9 mouse cellular contexts compared by ENCODE assay signal in the genomic region with DNA sequence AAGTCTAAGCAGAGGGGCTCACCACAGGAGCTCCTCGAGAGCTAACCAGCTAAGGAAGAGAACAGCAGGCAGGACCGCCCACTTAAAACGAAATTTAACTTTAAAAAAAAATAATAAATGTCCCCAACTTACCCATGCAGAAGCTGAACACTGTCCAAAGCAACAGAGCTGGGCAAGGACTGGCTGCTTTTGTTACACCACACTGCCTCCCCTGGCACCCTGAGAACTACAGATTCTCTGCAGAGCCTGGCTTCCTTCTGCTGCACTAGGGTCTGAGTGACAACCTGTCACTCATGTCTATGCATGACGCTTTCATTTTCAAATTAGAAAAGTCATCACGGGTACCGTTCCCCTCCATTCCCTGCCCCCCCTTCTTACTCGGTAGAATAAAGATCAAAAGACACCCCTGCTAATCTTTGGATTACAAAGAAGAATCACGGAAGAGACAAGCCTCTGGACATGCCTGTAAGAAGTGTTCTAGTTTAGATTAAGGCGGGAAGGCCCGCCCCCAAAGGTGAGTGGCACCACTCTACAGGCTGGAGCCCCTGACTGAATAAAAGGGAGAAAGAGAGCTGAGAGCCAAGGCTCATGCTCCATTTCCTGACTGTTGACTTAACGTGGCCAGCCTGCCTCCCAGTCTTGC. TPM values are rescaled to one million over a fixed set of nuclear protein-coding genes. Genes with fewer than 3 reads are reported as not detected.
A peak's percentile ranks its signal among the peaks of the same experiment; 100 is the strongest.
DNase-seq lines count a peak whose midpoint lies in the region; ATAC-seq and TF ChIP-seq lines count a peak whose summit lies in the region.
"Had no signal": no experiment of that assay in that cellular context is flagged by ENCODE, and none has a peak within 500 bp of the region (broad histone marks: within the 10 kb centered on the region; RNA-seq: fewer than 3 reads in every experiment).

No protein-coding gene starts in this region.

- H3K4me2 ChIP-seq in forebrain, postnatal 0 days (ENCODE audit: low read depth): peak overlapping the region; percentile 96
- peak overlapping the region; percentile 95 for H3K4me2 ChIP-seq in midbrain, embryonic 14.5 days (ENCODE audit: low read length)

- H3K27me3 ChIP-seq in forebrain, postnatal 0 days (ENCODE audit: insufficient read depth, low read length): no peaks in the 10 kb centered on the region
- no peaks in the 10 kb centered on the region for H3K27me3 ChIP-seq in midbrain, embryonic 14.5 days (ENCODE audit: control insufficient read depth, insufficient read depth, low read length)

- peak; percentile 37 to 73 for DNase-seq in layer of hippocampus, postnatal 14 days (ENCODE audit: low spot score in 2 of 2)
- no peak for DNase-seq in layer of hippocampus, postnatal 36 days
- DNase-seq in NIH3T3 (ENCODE audit: low read depth): peak; percentile 38
- peak; percentile 62 for DNase-seq in forebrain, postnatal 0 days
- peak; percentile 46 for DNase-seq in midbrain, embryonic 14.5 days
- no peak for DNase-seq in retina, postnatal 1 day
- no peak for DNase-seq in adrenal gland, adult 2 months

- no peaks in the 10 kb centered on the region; the same call in 1 of the 2 replicates for H3K36me3 ChIP-seq in forebrain, postnatal 0 days (ENCODE audit: insufficient read depth)
- H3K36me3 ChIP-seq in midbrain, embryonic 14.5 days (ENCODE audit: control insufficient read depth, insufficient read depth, low read length): peaks cover 4% of the 10 kb centered on the region; the same call in 1 of the 2 replicates

- peaks cover 17% of the 10 kb centered on the region for H3K4me1 ChIP-seq in forebrain, postnatal 0 days (ENCODE audit: insufficient read depth)
- peaks cover 23% of the 10 kb centered on the region for H3K4me1 ChIP-seq in midbrain, embryonic 14.5 days (ENCODE audit: control insufficient read depth, insufficient read depth, low read length)

- no peak overlapping the region for H3K4me3 ChIP-seq in forebrain, postnatal 0 days (ENCODE audit: low read depth, low read length)
- H3K4me3 ChIP-seq in midbrain, embryonic 14.5 days (replicated peaks; ENCODE audit: low read depth, low read length): no peak overlapping the region

- WGBS in forebrain, postnatal 0 days: 61% methylated on average over 11 of the region's 11 CpGs
- 60% methylated on average over 11 of the region's 11 CpGs for WGBS in midbrain, embryonic 14.5 days

- H3K9me3 ChIP-seq in forebrain, postnatal 0 days (ENCODE audit: low read length): no peaks in the 10 kb centered on the region
- no peaks in the 10 kb centered on the region for H3K9me3 ChIP-seq in midbrain, embryonic 14.5 days (ENCODE audit: control insufficient read depth, low read length)

- ATAC-seq in forebrain, postnatal 0 days: no peak
- ATAC-seq in midbrain, embryonic 14.5 days (ENCODE audit: low FRiP score, low TSS enrichment): no peak
- no peak for ATAC-seq in megakaryocyte-erythroid progenitor cell, adult 5-6 weeks (replicated peaks; ENCODE audit: low FRiP score, low TSS enrichment, poor library complexity, severe bottlenecking)

- H3K27ac ChIP-seq in forebrain, postnatal 0 days (ENCODE audit: low read depth, low read length): 0 out of 2 replicates have a peak overlapping the region, but pooled peaks have one; percentile 21
- no peak overlapping the region for H3K27ac ChIP-seq in midbrain, embryonic 14.5 days (replicated peaks; ENCODE audit: low read depth, low read length)
- H3K27ac ChIP-seq: kidney, postnatal 0 days had no signal

- TF ChIP-seq CTCF in forebrain, postnatal 0 days (IDR thresholded peaks at IDR 0.05; ENCODE audit: low read depth): peak; percentile 52

- no peak overlapping the region for H3K9ac ChIP-seq in forebrain, postnatal 0 days
- 0 out of 2 replicates have a peak overlapping the region, but pooled peaks have one; percentile 70 for H3K9ac ChIP-seq in midbrain, embryonic 14.5 days (replicated peaks; ENCODE audit: low read length)

RNA-seq across cellular contexts. Expression of gene Ift27, which starts 1.5 kb away (rescaled TPM):
- 10 to 100 TPM; 26.4 to 31.2 TPM for total RNA-seq in layer of hippocampus, postnatal 14 days (2021)
- 10 to 100 TPM; 19.9 to 20.3 TPM for total RNA-seq in layer of hippocampus, postnatal 36 days (2021)
- total RNA-seq in forebrain, postnatal 0 days (2014; rRNA removed): 41.2 and 43.1 TPM in 2 replicates
- 134 and 145 TPM in 2 replicates for polyA plus RNA-seq in forebrain, postnatal 0 days (2015; fragmentation: Nextera tagmentation; extraction: Ambion mirVana)
- polyA plus RNA-seq in midbrain, embryonic 14.5 days (2014; fragmentation: Nextera tagmentation; extraction: Ambion mirVana): 102 and 110 TPM in 2 replicates
- 10 to 100 TPM; 10.4 to 16.4 TPM for total RNA-seq in adrenal gland, adult 2 months (2021)
- 50.0 and 65.5 TPM in 2 replicates for polyA plus RNA-seq in adrenal gland, adult 2 months (2012; rRNA removed)
- 50.0 and 53.9 TPM in 2 replicates for total RNA-seq in megakaryocyte-erythroid progenitor cell, adult 5-6 weeks (2014; fragmentation: Nextera tagmentation)
- total RNA-seq in megakaryocyte-erythroid progenitor cell, adult 5-6 weeks (2017): 4.7 and 14.0 TPM in 2 replicates

RNA-seq across cellular contexts. Expression of gene Pvalb, which starts 33.8 kb away (rescaled TPM):
- total RNA-seq in layer of hippocampus, postnatal 14 days (2021): 10 to 100 TPM; 34.6 to 34.9 TPM
- total RNA-seq in layer of hippocampus, postnatal 36 days (2021): 10 to 100 TPM; 52.0 to 62.7 TPM
- total RNA-seq in forebrain, postnatal 0 days (2014; rRNA removed): 0.33 and 0.77 TPM in 2 replicates
- 1.8 and 2.8 TPM in 2 replicates for polyA plus RNA-seq in forebrain, postnatal 0 days (2015; fragmentation: Nextera tagmentation; extraction: Ambion mirVana)
- polyA plus RNA-seq in midbrain, embryonic 14.5 days (2014; fragmentation: Nextera tagmentation; extraction: Ambion mirVana): 7.2 and 9.6 TPM in 2 replicates
- not detected for total RNA-seq in adrenal gland, adult 2 months (2021)
- not detected in 2 replicates for polyA plus RNA-seq in adrenal gland, adult 2 months (2012; rRNA removed)
- not detected in 2 replicates for total RNA-seq in megakaryocyte-erythroid progenitor cell, adult 5-6 weeks (2014; fragmentation: Nextera tagmentation)
- not detected in 2 replicates for total RNA-seq in megakaryocyte-erythroid progenitor cell, adult 5-6 weeks (2017)

RNA-seq across cellular contexts. Expression of gene Cacng2, which starts 52.5 kb away (rescaled TPM):
- total RNA-seq in layer of hippocampus, postnatal 14 days (2021): 10 to 100 TPM; 43.3 to 45.8 TPM
- 10 to 100 TPM; 36.1 to 37.5 TPM for total RNA-seq in layer of hippocampus, postnatal 36 days (2021)
- 9.8 and 13.6 TPM in 2 replicates for total RNA-seq in forebrain, postnatal 0 days (2014; rRNA removed)
- 6.8 and 10.1 TPM in 2 replicates for polyA plus RNA-seq in forebrain, postnatal 0 days (2015; fragmentation: Nextera tagmentation; extraction: Ambion mirVana)
- 12.7 and 19.7 TPM in 2 replicates for polyA plus RNA-seq in midbrain, embryonic 14.5 days (2014; fragmentation: Nextera tagmentation; extraction: Ambion mirVana)
- total RNA-seq in adrenal gland, adult 2 months (2021): under 1 TPM; 0.32 to 0.45 TPM
- 0.19 and 0.36 TPM in 2 replicates for polyA plus RNA-seq in adrenal gland, adult 2 months (2012; rRNA removed)
- total RNA-seq in megakaryocyte-erythroid progenitor cell, adult 5-6 weeks (2014; fragmentation: Nextera tagmentation): not detected in 2 replicates
- total RNA-seq in megakaryocyte-erythroid progenitor cell, adult 5-6 weeks (2017): not detected in 2 replicates
- polyA plus RNA-seq: kidney, postnatal 0 days had no signal

Comparison
In these comparisons a context has a peak if more than half of its experiments do, and no peak if none do; other contexts are left out.
1. DNase-seq: peak in layer of hippocampus, postnatal 14 days (2 of 2), NIH3T3 (single experiment), forebrain, postnatal 0 days (single experiment) and midbrain, embryonic 14.5 days (single experiment); none in layer of hippocampus, postnatal 36 days (0 of 2), retina, postnatal 1 day (single experiment) and adrenal gland, adult 2 months (single experiment).
2. RNA of gene Pvalb, which starts 33.8 kb away (total RNA-seq): 52.0 to 62.7 TPM in layer of hippocampus, postnatal 36 days and 34.6 to 34.9 TPM in layer of hippocampus, postnatal 14 days; 0.33 to 0.77 TPM in forebrain, postnatal 0 days, not detected in adrenal gland, adult 2 months and not detected in megakaryocyte-erythroid progenitor cell, adult 5-6 weeks; every median in the first group is over 10 times any median in the second.